Mouse (Mus musculus) bone marrow macrophage, adult 2 months (primary cell): ENCODE measurements around the gene Ust.

Experiments
- CTCF ChIP-seq: IDR thresholded peaks from 2 replicates; pipeline ENCODE4 v1.5.1; 2012; ENCODE audit warnings: low read depth, mild to moderate bottlenecking, low read length, moderate library complexity
- POLR2A ChIP-seq: IDR thresholded peaks from 2 replicates; pipeline ENCODE4 v1.6.1; 2012; ENCODE audit warnings: mild to moderate bottlenecking, low read depth, low read length, borderline replicate concordance

- TF ChIP-seq POLR2A: no peak
- no peak for TF ChIP-seq CTCF
These were observed 290.8 kb downstream of the Ust start for GRCm38 (mm10) chr10:8227705-8228374.
